Mouse (Mus musculus): ENCODE measurements at regions not wholly inside any gene's neighbourhood (a gene's known extent, or its start where the extent isn't known, plus 50 kb on each side); places are given as distances from the start of the nearest gene placed in this dataset.

- TF ChIP-seq CTCF (IDR thresholded peaks at IDR 0.05) (no peak), EP300 (IDR thresholded peaks at IDR 0.05) (no peak)
These were observed 479.9 kb downstream of the Plxdc2 start for GRCm38 (mm10) chr2:16835960-16836359.

All from lung, postnatal 0 days (tissue).